ENCODE assay signal across 11 mouse cellular contexts in the genomic region with DNA sequence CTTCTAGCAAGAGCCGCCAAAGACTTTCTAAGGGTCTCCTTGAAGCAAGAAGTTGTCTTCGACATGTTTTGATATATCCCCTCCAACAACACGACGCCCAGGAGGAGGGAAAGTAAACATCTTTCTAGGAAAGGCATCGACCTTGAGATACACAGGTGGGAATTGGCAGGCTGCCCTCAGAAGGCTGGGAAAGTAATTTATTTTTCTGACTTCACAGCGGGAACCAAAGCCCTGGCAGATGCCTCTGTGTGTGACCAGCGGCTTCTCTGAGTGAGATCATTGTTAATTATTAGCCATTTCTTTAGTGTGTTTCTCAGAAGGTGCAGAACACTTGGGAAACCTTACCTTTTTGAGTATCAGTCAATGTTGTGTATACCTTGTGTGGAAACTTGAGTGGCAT.
DNase-seq lines count a peak whose midpoint lies in the region; ATAC-seq and TF ChIP-seq lines count a peak whose summit lies in the region.
"Had no signal": no experiment of that assay in that cellular context is flagged by ENCODE, and none has a peak within 500 bp of the region (broad histone marks: within the 10 kb centered on the region; RNA-seq: fewer than 3 reads in every experiment).

No protein-coding gene starts in this region.

- DNase-seq in hindbrain, postnatal 0 days (ENCODE audit: low spot score): peak; percentile 55
- peak; percentile 66 for DNase-seq in cerebellum, adult 11 months
- DNase-seq in embryo, embryonic 9.5 days (ENCODE audit: extremely low spot score): peak; percentile 10
- peak; percentile 84 for DNase-seq in kidney, postnatal 25 days
- DNase-seq in thymus, postnatal 4 days: no peak
- DNase-seq in thymus, adult 2 months: no peak
- no peak for DNase-seq in gastrocnemius, postnatal 14 days
- DNase-seq: adrenal gland, adult 8-10 months; heart, adult 18-20 months had no signal

- TF ChIP-seq CTCF in hindbrain, postnatal 0 days (IDR thresholded peaks at IDR 0.05; ENCODE audit: low read depth): no peak
- no peak for TF ChIP-seq CTCF in thymus, adult 2 months (IDR thresholded peaks at IDR 0.05; ENCODE audit: borderline replicate concordance, control insufficient read depth, extremely low read depth, insufficient read depth, low read length, poor library complexity)

- no peak overlapping the region for H3K4me3 ChIP-seq in hindbrain, postnatal 0 days (ENCODE audit: low read length)
- H3K4me3 ChIP-seq in hindbrain, embryonic 12.5 days: no peak overlapping the region
- no peak overlapping the region for H3K4me3 ChIP-seq in thymus, adult 2 months (ENCODE audit: control insufficient read depth, insufficient read depth, low read length)
- H3K4me3 ChIP-seq: forebrain, embryonic 12.5 days had no signal

- no peaks in the 10 kb centered on the region for H3K4me1 ChIP-seq in hindbrain, postnatal 0 days (ENCODE audit: insufficient read depth, low read length)
- no peaks in the 10 kb centered on the region for H3K4me1 ChIP-seq in hindbrain, embryonic 12.5 days
- no peaks in the 10 kb centered on the region for H3K4me1 ChIP-seq in thymus, adult 2 months (replicated peaks; ENCODE audit: control insufficient read depth, insufficient read depth, low read length)
- H3K4me1 ChIP-seq: forebrain, embryonic 12.5 days had no signal

- peaks cover 15% of the 10 kb centered on the region; the same call in 1 of the 2 replicates for H3K36me3 ChIP-seq in hindbrain, postnatal 0 days (ENCODE audit: insufficient read depth, low read length)
- peaks cover 16% of the 10 kb centered on the region for H3K36me3 ChIP-seq in hindbrain, embryonic 12.5 days
- no peaks in the 10 kb centered on the region for H3K36me3 ChIP-seq in thymus, adult 2 months (ENCODE audit: control insufficient read depth, insufficient read depth, low read length)

- 54% methylated on average over 7 of the region's 7 CpGs for WGBS in hindbrain, postnatal 0 days
- WGBS in hindbrain, embryonic 12.5 days: 66% methylated on average over 7 of the region's 7 CpGs
- 95% methylated on average over 7 of the region's 7 CpGs for WGBS in thymus, adult 2 months

- no peak overlapping the region for H3K27ac ChIP-seq in hindbrain, postnatal 0 days
- H3K27ac ChIP-seq in hindbrain, embryonic 12.5 days: no peak overlapping the region
- H3K27ac ChIP-seq in thymus, adult 2 months (ENCODE audit: control insufficient read depth, insufficient read depth, low read length): no peak overlapping the region
- H3K27ac ChIP-seq: forebrain, embryonic 12.5 days had no signal

- no peak overlapping the region for H3K4me2 ChIP-seq in hindbrain, postnatal 0 days (ENCODE audit: low read depth, low read length)
- H3K4me2 ChIP-seq in hindbrain, embryonic 12.5 days (replicated peaks): no peak overlapping the region
- H3K4me2 ChIP-seq: forebrain, embryonic 12.5 days had no signal

- intact Hi-C loops in gastrocnemius, postnatal 14 days (cut with DNase I; ENCODE audit: low total_unique reads): no loop called here

- no peak for TF ChIP-seq POLR2A in thymus, adult 2 months (IDR thresholded peaks at IDR 0.05; ENCODE audit: control insufficient read depth, extremely low read depth, insufficient read depth, low read length, poor library complexity)

- no peak for ATAC-seq in hindbrain, postnatal 0 days
- ATAC-seq in hindbrain, embryonic 12.5 days (ENCODE audit: low FRiP score): no peak

- H3K27me3 ChIP-seq in hindbrain, postnatal 0 days (ENCODE audit: insufficient read depth, low read length): no peaks in the 10 kb centered on the region
- no peaks in the 10 kb centered on the region for H3K27me3 ChIP-seq in hindbrain, embryonic 12.5 days
- no peaks in the 10 kb centered on the region for H3K27me3 ChIP-seq in thymus, adult 2 months (ENCODE audit: control insufficient read depth, insufficient read depth, low read length)
- H3K27me3 ChIP-seq: forebrain, embryonic 12.5 days had no signal

- no peaks in the 10 kb centered on the region for H3K9me3 ChIP-seq in hindbrain, postnatal 0 days (ENCODE audit: low read length)
- H3K9me3 ChIP-seq in hindbrain, embryonic 12.5 days (replicated peaks): no peaks in the 10 kb centered on the region
- H3K9me3 ChIP-seq: forebrain, embryonic 12.5 days had no signal

- no peak overlapping the region for H3K9ac ChIP-seq in hindbrain, postnatal 0 days (replicated peaks; ENCODE audit: low read length)
- H3K9ac ChIP-seq in hindbrain, embryonic 12.5 days: no peak overlapping the region
- H3K9ac ChIP-seq: forebrain, embryonic 12.5 days had no signal

Comparison
In these comparisons a context has a peak if more than half of its experiments do, and no peak if none do; other contexts are left out.
1. DNase-seq: peak in hindbrain, postnatal 0 days (single experiment), cerebellum, adult 11 months (single experiment), embryo, embryonic 9.5 days (single experiment) and kidney, postnatal 25 days (2 of 2); none in thymus, postnatal 4 days (single experiment), thymus, adult 2 months (single experiment) and gastrocnemius, postnatal 14 days (single experiment).